Mouse (Mus musculus) forebrain, embryonic 12.5 days (tissue): ENCODE results near the gene Tnf. TPM values are rescaled to one million over a fixed set of nuclear protein-coding genes. Genes with fewer than 3 reads are reported as not detected.
"Not testable (repeated sequence)": the region's sequence is repeated elsewhere in the genome, so short reads cannot be mapped to it uniquely, and the experiment has no call there.

Source experiments
- ATAC-seq: fragments of 200-750 bp; cut with Nextera tagmentation; 2 replicates; pipeline ENCODE4 v1.8.0; 2017; ENCODE audit warnings: moderate TSS enrichment; ENCODE audit not compliant: low FRiP score
- H3K27ac ChIP-seq: fragments of 300-500 bp; sonication (generic); 2 replicates; pipeline ENCODE4 v1.5.1; 2016; ENCODE audit warnings: mild to moderate bottlenecking
- H3K27me3 ChIP-seq: fragments of 300-500 bp; sonication (generic); 2 replicates; pipeline ENCODE4 v1.6.1; 2016; ENCODE audit warnings: mild to moderate bottlenecking
- H3K36me3 ChIP-seq: fragments of 300-500 bp; sonication (generic); replicated peaks from 2 replicates; pipeline ENCODE4 v1.6.1; 2016; ENCODE audit warnings: mild to moderate bottlenecking
- H3K4me1 ChIP-seq: fragments of 300-500 bp; sonication (generic); 2 replicates; pipeline ENCODE4 v1.6.1; 2016
- H3K4me2 ChIP-seq: fragments of 300-500 bp; sonication (generic); 2 replicates; pipeline ENCODE4 v1.6.1; 2016; ENCODE audit warnings: mild to moderate bottlenecking, moderate library complexity
- H3K4me3 ChIP-seq: fragments of 300-500 bp; sonication (generic); replicated peaks from 2 replicates; pipeline ENCODE4 v1.5.1; 2016; ENCODE audit warnings: mild to moderate bottlenecking
- H3K9ac ChIP-seq: fragments of 300-500 bp; sonication (generic); 2 replicates; pipeline ENCODE4 v1.6.1; 2016; ENCODE audit warnings: mild to moderate bottlenecking
- H3K9me3 ChIP-seq: fragments of 300-500 bp; sonication (generic); 2 replicates; pipeline ENCODE4 v1.6.1; 2016
- WGBS: fragments of 180-500 bp; shearing (Covaris S2); methylation state at CpG from one replicate; pipeline ENCODE4 v1.1.7; 2016; 5-methylcytosine and 5-hydroxymethylcytosine counted together
- polyA plus RNA-seq: library from polyadenylated mRNA; unstranded; fragments of >200 nt; fragmentation: Nextera tagmentation; extraction: Ambion mirVana; gene quantifications from 2 replicates; pipeline ENCODE4 v1.2.1, GENCODE M21; 2016

The Tnf gene
- polyA plus RNA-seq, 1 experiment from 2014 or later = not detected

DNA sequence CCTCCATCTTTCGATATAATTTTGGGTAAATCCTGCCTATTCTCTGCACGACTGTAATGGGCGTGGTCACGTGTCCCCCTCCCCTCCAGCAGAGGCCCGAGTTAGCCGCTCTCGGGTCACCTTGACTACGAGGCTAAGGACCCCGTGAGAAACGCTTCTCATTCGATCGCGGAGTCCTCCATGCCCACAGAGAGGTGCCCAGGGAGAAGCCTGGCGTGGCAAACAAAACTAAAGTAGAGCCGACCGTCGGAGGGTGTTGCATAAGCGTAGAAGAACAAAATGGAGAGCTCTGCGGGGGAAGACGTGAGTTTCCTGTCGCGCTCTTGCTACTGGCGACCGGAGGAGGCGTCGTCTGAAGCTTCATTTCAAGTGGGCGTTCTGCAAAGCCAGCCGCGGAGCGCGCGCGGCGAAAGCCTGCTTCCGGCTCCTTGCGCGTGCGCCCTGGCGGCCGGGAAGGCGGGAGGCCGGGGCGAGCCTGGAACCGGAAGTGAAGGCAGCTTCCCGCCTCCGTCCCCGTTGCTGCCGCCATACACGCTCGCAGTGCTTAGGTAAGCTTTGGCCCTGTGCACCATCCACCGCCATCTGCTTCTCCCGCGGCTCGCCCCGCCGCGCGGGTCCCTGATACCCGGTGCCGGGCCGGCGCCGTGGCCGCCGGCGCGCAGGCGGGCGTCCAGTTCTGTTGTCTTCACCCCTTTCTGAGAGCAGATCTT, 39.7 kb upstream of the Tnf start, which contains the start of gene Ddx39b:
Ddx39b (plus strand) TSS at position 442 of the 710 bp plus-strand sequence.
- H3K4me1 ChIP-seq = peaks cover 47% of the 10 kb centered on the region
- peaks cover 33% of the 10 kb centered on the region for H3K36me3 ChIP-seq
- peak within 1 kb of the TSS; percentile 100 for H3K9ac ChIP-seq
- under 1% methylated on average over 69 of the region's 69 CpGs for WGBS
- H3K9me3 ChIP-seq = no peaks in the 10 kb centered on the region
- peak; percentile 91 for ATAC-seq
- H3K27ac ChIP-seq = peak within 1 kb of the TSS; percentile 98
- H3K27me3 ChIP-seq = no peaks in the 10 kb centered on the region
- H3K4me2 ChIP-seq = peak within 1 kb of the TSS; percentile 79
- peak within 1 kb of the TSS; percentile 98 for H3K4me3 ChIP-seq

- WGBS = 33% methylated on average over 12 of the region's 12 CpGs
- peaks cover 39% of the 10 kb centered on the region for H3K4me1 ChIP-seq
- peak overlapping the region; percentile 100 for H3K9ac ChIP-seq
- H3K36me3 ChIP-seq = peaks cover 25% of the 10 kb centered on the region
- H3K27me3 ChIP-seq = no peaks in the 10 kb centered on the region
- H3K27ac ChIP-seq = peak overlapping the region; percentile 98
- H3K9me3 ChIP-seq = no peaks in the 10 kb centered on the region
- peak; percentile 2; the same call in 1 of the 2 replicates for ATAC-seq
- H3K4me3 ChIP-seq = peak overlapping the region; percentile 98
- H3K4me2 ChIP-seq = peak overlapping the region; percentile 79
Measured at GRCm38 (mm10) chr17:35240384-35241304, 38.8 kb upstream of the Tnf start.

GRCm38 (mm10) chr17:35239700-35240099, 37.9 kb upstream of the Tnf start:
- Histone ChIP-seq H3K36me3 (peaks cover 16% of the 10 kb centered on the region), H3K9me3 (no peaks in the 10 kb centered on the region), H3K4me2 (no peak overlapping the region), H3K27ac (no peak overlapping the region), H3K4me3 (no peak overlapping the region), H3K4me1 (peaks cover 34% of the 10 kb centered on the region), H3K27me3 (no peaks in the 10 kb centered on the region), H3K9ac (no peak overlapping the region)
- WGBS = 86% methylated on average over 5 of the region's 5 CpGs
- ATAC-seq = no peak

- Histone ChIP-seq H3K27ac (no peak overlapping the region), H3K9me3 (no peaks in the 10 kb centered on the region), H3K4me1 (peaks cover 34% of the 10 kb centered on the region), H3K4me3 (no peak overlapping the region), H3K4me2 (no peak overlapping the region), H3K9ac (no peak overlapping the region), H3K27me3 (no peaks in the 10 kb centered on the region), H3K36me3 (0 out of 2 replicates have a peak, but pooled peaks cover 9% of the 10 kb centered on the region)
- WGBS = 85% methylated on average over 12 of the region's 12 CpGs
- ATAC-seq = no peak
Measured at GRCm38 (mm10) chr17:35237504-35237903, 35.7 kb upstream of the Tnf start.

GRCm38 (mm10) chr17:35236996-35237395, 35.2 kb upstream of the Tnf start:
- no peak overlapping the region for H3K27ac ChIP-seq
- 84% methylated on average over 9 of the region's 9 CpGs for WGBS
- H3K4me1 ChIP-seq = peaks cover 34% of the 10 kb centered on the region

GRCm38 (mm10) chr17:35236390-35236746, 34.6 kb upstream of the Tnf start:
- H3K4me2 ChIP-seq = peak overlapping the region; percentile 88
- H3K27me3 ChIP-seq = no peaks in the 10 kb centered on the region
- peaks cover 39% of the 10 kb centered on the region for H3K4me1 ChIP-seq
- H3K9ac ChIP-seq = peak overlapping the region; percentile 81
- no peaks in the 10 kb centered on the region for H3K9me3 ChIP-seq
- H3K4me3 ChIP-seq = peak overlapping the region; percentile 55
- ATAC-seq = peak; percentile 76
- under 1% methylated on average over 18 of the region's 18 CpGs for WGBS
- peak overlapping the region; percentile 96 for H3K27ac ChIP-seq
- H3K36me3 ChIP-seq = peaks cover 12% of the 10 kb centered on the region; the same call in 1 of the 2 replicates

More at GRCm38 (mm10) chr17:35236996-35237395, 35.2 kb upstream of the Tnf start:
- Histone ChIP-seq H3K4me3 (peak overlapping the region; percentile 55), H3K9ac (peak overlapping the region; percentile 81; the same call in 1 of the 2 replicates), H3K9me3 (no peaks in the 10 kb centered on the region), H3K36me3 (0 out of 2 replicates have a peak, but pooled peaks cover 11% of the 10 kb centered on the region), H3K27me3 (no peaks in the 10 kb centered on the region), H3K4me2 (peak overlapping the region; percentile 88)
- ATAC-seq = no peak

DNA sequence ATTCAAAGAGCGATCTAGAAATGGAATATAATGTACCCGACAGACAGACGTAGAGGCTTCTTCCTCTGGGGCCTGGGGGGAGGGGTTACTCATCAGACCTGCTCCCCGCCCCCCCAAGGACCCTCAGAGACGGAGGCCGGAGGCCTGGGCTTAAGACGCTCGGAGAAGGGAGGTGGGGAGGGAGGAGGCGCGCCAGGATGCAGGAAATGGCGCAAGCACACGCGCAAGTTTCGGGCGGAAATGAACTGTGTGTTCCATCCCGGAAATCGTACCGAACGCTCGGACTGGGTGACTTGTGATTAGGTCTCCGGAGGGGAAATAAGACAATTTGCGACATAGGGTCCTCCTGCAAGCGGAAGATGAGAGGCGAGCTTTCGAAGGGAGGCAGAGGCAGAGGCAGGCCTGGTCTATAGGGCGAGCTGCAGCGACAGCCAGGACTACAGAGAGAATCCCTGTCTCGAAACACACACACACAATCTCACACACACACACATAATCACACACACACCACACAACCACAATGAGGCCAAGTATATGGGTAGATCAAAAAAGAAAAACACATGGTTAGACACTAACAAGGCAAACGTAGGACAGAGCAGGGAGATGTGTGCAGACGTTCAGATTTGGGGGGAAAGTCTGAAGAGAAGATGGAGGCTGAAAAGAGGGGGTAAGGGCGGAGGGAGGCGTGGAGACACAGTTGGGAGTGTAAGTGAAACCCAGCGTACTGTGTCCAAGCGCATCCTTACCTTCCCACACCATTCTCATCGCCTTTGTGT, 34.0 kb upstream of the Tnf start, which contains the start of gene Nfkbil1:
Nfkbil1 (minus strand) TSS at position 179 of the 776 bp plus-strand sequence.
- peak within 1 kb of the TSS; percentile 55 for H3K4me3 ChIP-seq
- no peaks in the 10 kb centered on the region for H3K9me3 ChIP-seq
- ATAC-seq = peak; percentile 82
- H3K36me3 ChIP-seq = peaks cover 17% of the 10 kb centered on the region
- peaks cover 37% of the 10 kb centered on the region for H3K4me1 ChIP-seq
- H3K27me3 ChIP-seq = no peaks in the 10 kb centered on the region
- WGBS = under 1% methylated on average over 35 of the region's 35 CpGs
- H3K9ac ChIP-seq = peak within 1 kb of the TSS; percentile 81
- H3K4me2 ChIP-seq = peak within 1 kb of the TSS; percentile 88
- H3K27ac ChIP-seq = peak within 1 kb of the TSS; percentile 96

DNA sequence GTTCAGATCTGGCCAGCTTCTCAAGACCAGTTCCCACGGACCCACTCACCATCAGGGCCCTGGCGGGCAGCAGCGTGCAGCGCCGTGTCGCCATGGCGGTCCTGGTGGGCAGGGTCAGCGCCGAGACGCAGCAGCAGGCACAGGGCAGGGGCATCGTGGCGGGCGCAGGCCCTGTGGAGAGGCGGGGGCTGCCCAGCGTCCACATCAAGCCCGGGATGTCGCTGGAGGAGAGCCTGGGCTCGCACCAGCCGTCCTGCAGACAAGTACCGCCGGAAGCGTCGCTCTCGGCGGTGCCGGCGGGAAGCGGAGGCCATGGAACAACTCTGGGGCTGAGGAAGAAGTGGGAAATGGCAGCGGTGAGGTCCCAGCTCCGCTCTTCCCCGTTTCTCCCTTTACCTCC, 33.1 kb upstream of the Tnf start:
- Histone ChIP-seq H3K27me3 (no peaks in the 10 kb centered on the region), H3K4me3 (peak overlapping the region; percentile 55), H3K4me2 (peak overlapping the region; percentile 88), H3K27ac (peak overlapping the region; percentile 96), H3K9me3 (no peaks in the 10 kb centered on the region), H3K4me1 (peaks cover 28% of the 10 kb centered on the region), H3K9ac (peak overlapping the region; percentile 81), H3K36me3 (peaks cover 24% of the 10 kb centered on the region)
- ATAC-seq = no peak
- 10% methylated on average over 31 of the region's 31 CpGs for WGBS

GRCm38 (mm10) chr17:35234090-35234489, 32.3 kb upstream of the Tnf start:
- peak overlapping the region; percentile 88 for H3K4me2 ChIP-seq
- WGBS = 89% methylated on average over 7 of the region's 7 CpGs

GRCm38 (mm10) chr17:35233114-35233980, 31.5 kb upstream of the Tnf start, which contains the start of gene Atp6v1g2:
Gene Atp6v1g2, plus strand, starts transcription at chr17:35233660.
- 89% methylated on average over 18 of the region's 18 CpGs for WGBS
- H3K27ac ChIP-seq = peak within 1 kb of the TSS; percentile 96
- peak within 1 kb of the TSS; percentile 88 for H3K4me2 ChIP-seq
- H3K27me3 ChIP-seq = no peaks in the 10 kb centered on the region
- peaks cover 28% of the 10 kb centered on the region for H3K4me1 ChIP-seq
- H3K36me3 ChIP-seq = peaks cover 39% of the 10 kb centered on the region
- H3K9ac ChIP-seq = peak within 1 kb of the TSS; percentile 33; the same call in 1 of the 2 replicates
- peak within 1 kb of the TSS; percentile 55 for H3K4me3 ChIP-seq
- no peaks in the 10 kb centered on the region for H3K9me3 ChIP-seq
- no peak for ATAC-seq

More at GRCm38 (mm10) chr17:35234090-35234489, 32.3 kb upstream of the Tnf start:
- not testable (repeated sequence) for H3K9me3 ChIP-seq, H3K4me3 ChIP-seq, H3K27me3 ChIP-seq, ATAC-seq, H3K9ac ChIP-seq
- peaks cover 32% of the 10 kb centered on the region for H3K36me3 ChIP-seq
- peak overlapping the region; percentile 50; the same call in 1 of the 2 replicates for H3K27ac ChIP-seq
- peaks cover 28% of the 10 kb centered on the region for H3K4me1 ChIP-seq

GRCm38 (mm10) chr17:35232659-35233058, 30.9 kb upstream of the Tnf start:
- Histone ChIP-seq H3K4me2 (no peak overlapping the region), H3K4me3 (no peak overlapping the region), H3K27me3 (no peaks in the 10 kb centered on the region), H3K36me3 (peaks cover 46% of the 10 kb centered on the region), H3K4me1 (peaks cover 28% of the 10 kb centered on the region), H3K9ac (no peak overlapping the region), H3K27ac (no peak overlapping the region), H3K9me3 (no peaks in the 10 kb centered on the region)
- 93% methylated on average over 5 of the region's 5 CpGs for WGBS
- ATAC-seq = no peak
